Mouse (Mus musculus) heart, adult 2 months (tissue): ENCODE results near the gene Hspa1a.

Experiments
- CTCF ChIP-seq: fragments of 200-600 bp; IDR thresholded peaks from 2 replicates; pipeline ENCODE4 v1.8.1; 2022; ENCODE audit warnings: antibody characterized with exemption, mild to moderate bottlenecking, moderate library complexity
- EP300 ChIP-seq: fragments of 200-500 bp; IDR thresholded peaks from 2 replicates; pipeline ENCODE4 v1.6.1; 2011; ENCODE audit warnings: low read depth, low read length, control low read depth; ENCODE audit not compliant: insufficient read depth
- POLR2A ChIP-seq: fragments of 200-500 bp; IDR thresholded peaks from 2 replicates; pipeline ENCODE4 v1.6.1; 2011; ENCODE audit warnings: mild to moderate bottlenecking, low read depth, low read length, control low read depth; ENCODE audit not compliant: insufficient read depth

GRCm38 (mm10) chr17:34955884-34956283, 16.1 kb downstream of the Hspa1a start:
- TF ChIP-seq EP300 = no peak
- TF ChIP-seq POLR2A = no peak
- TF ChIP-seq CTCF = no peak
